Mouse (Mus musculus): ENCODE results near the gene Capn12.

Gene Capn12

GRCm38 (mm10) chr7:28881199-28881598 lies at the start of gene Capn12:
TSS of gene Capn12 (plus strand) at chr7:28881422.
- DNase-seq = no peak

GRCm38 (mm10) chr7:28832137-28832536 lies 49.1 kb upstream of the Capn12 start:
- DNase-seq = no peak

- DNase-seq = no peak
Observed at GRCm38 (mm10) chr7:28833723-28834347, 47.4 kb upstream of the Capn12 start, which contains the start of gene Lgals4. TSS of gene Lgals4 (plus strand) at chr7:28833854.

- DNase-seq = peak; percentile 54
Observed at GRCm38 (mm10) chr7:28836936-28837335, 44.3 kb upstream of the Capn12 start.

GRCm38 (mm10) chr7:28838331-28838730 lies 42.9 kb upstream of the Capn12 start:
- no peak for DNase-seq

- no peak for DNase-seq
Observed at GRCm38 (mm10) chr7:28847273-28847672, 33.9 kb upstream of the Capn12 start.

- no peak for DNase-seq
Observed at GRCm38 (mm10) chr7:28849700-28850236, 31.5 kb upstream of the Capn12 start.

GRCm38 (mm10) chr7:28850642-28851041 lies 30.6 kb upstream of the Capn12 start:
- DNase-seq = no peak

- DNase-seq = no peak
Observed at GRCm38 (mm10) chr7:28859953-28860352, 21.3 kb upstream of the Capn12 start.

GRCm38 (mm10) chr7:28860898-28861297 lies 20.3 kb upstream of the Capn12 start:
- DNase-seq = no peak

- no peak for DNase-seq
Observed at GRCm38 (mm10) chr7:28862817-28863499, 18.3 kb upstream of the Capn12 start.

GRCm38 (mm10) chr7:28863540-28863939 lies 17.7 kb upstream of the Capn12 start, which contains the start of gene Lgals7:
TSS of gene Lgals7 (plus strand) at chr7:28863853.
- no peak for DNase-seq

- DNase-seq = no peak
Observed at GRCm38 (mm10) chr7:28864288-28864750, 16.9 kb upstream of the Capn12 start.

GRCm38 (mm10) chr7:28865481-28866300 lies 15.5 kb upstream of the Capn12 start:
- DNase-seq = peak; percentile 68

- no peak for DNase-seq
Observed at GRCm38 (mm10) chr7:28866769-28867507, 14.3 kb upstream of the Capn12 start.

- DNase-seq = peak; percentile 70
Observed at GRCm38 (mm10) chr7:28867508-28868340, 13.5 kb upstream of the Capn12 start.

- DNase-seq = no peak
Observed at GRCm38 (mm10) chr7:28870901-28871664, 10.1 kb upstream of the Capn12 start.

GRCm38 (mm10) chr7:28874565-28874964 lies 6.7 kb upstream of the Capn12 start:
- no peak for DNase-seq

GRCm38 (mm10) chr7:28876099-28876498 lies 5.1 kb upstream of the Capn12 start:
- no peak for DNase-seq

- no peak for DNase-seq
Observed at GRCm38 (mm10) chr7:28877155-28877554, 4.1 kb upstream of the Capn12 start.

GRCm38 (mm10) chr7:28877856-28878255 lies 3.4 kb upstream of the Capn12 start:
- no peak for DNase-seq
